Mouse (Mus musculus) heart, embryonic 13.5 days (tissue): ENCODE results near the gene Rsrc2. TPM values are rescaled to one million over a fixed set of nuclear protein-coding genes. Genes with fewer than 3 reads are reported as not detected.
"Not testable (repeated sequence)": the region's sequence is repeated elsewhere in the genome, so short reads cannot be mapped to it uniquely, and the experiment has no call there.

Experiments used
- ATAC-seq: fragments of 200-750 bp; cut with Nextera tagmentation; 2 replicates; pipeline ENCODE4 v1.8.0; 2017; ENCODE audit warnings: moderate TSS enrichment; ENCODE audit not compliant: insufficient number of reproducible peaks, low FRiP score, low TSS enrichment; ENCODE audit errors: extremely low read depth
- H3K27ac ChIP-seq: fragments of 300-500 bp; sonication (generic); replicated peaks from 2 replicates; pipeline ENCODE4 v1.5.1; 2015; ENCODE audit warnings: moderate library complexity, mild to moderate bottlenecking, inconsistent platforms
- H3K27me3 ChIP-seq: fragments of 300-500 bp; sonication (generic); replicated peaks from 2 replicates; pipeline ENCODE4 v1.6.1; 2015; ENCODE audit warnings: mild to moderate bottlenecking, inconsistent platforms
- H3K36me3 ChIP-seq: fragments of 300-500 bp; sonication (generic); 2 replicates; pipeline ENCODE4 v1.6.1; 2015; ENCODE audit warnings: mild to moderate bottlenecking, inconsistent platforms
- H3K4me1 ChIP-seq: fragments of 300-500 bp; sonication (generic); 2 replicates; pipeline ENCODE4 v1.6.1; 2015; ENCODE audit warnings: inconsistent platforms
- H3K4me2 ChIP-seq: fragments of 300-500 bp; sonication (generic); 2 replicates; pipeline ENCODE4 v1.6.1; 2015; ENCODE audit warnings: inconsistent platforms, mild to moderate bottlenecking, moderate library complexity
- H3K4me3 ChIP-seq: fragments of 300-500 bp; sonication (generic); 2 replicates; pipeline ENCODE4 v1.5.1; 2015; ENCODE audit warnings: moderate library complexity, mild to moderate bottlenecking, inconsistent platforms
- H3K9ac ChIP-seq: fragments of 300-500 bp; sonication (generic); 2 replicates; pipeline ENCODE4 v1.6.1; 2015; ENCODE audit warnings: inconsistent platforms, mild to moderate bottlenecking, moderate library complexity
- H3K9me3 ChIP-seq: fragments of 300-500 bp; sonication (generic); 2 replicates; pipeline ENCODE4 v1.6.1; 2016; ENCODE audit warnings: inconsistent platforms
- WGBS: fragments of 180-500 bp; shearing (Covaris S2); methylation state at CpG from one replicate; pipeline ENCODE4 v1.1.7; 2015; ENCODE audit warnings: mixed read lengths; 5-methylcytosine and 5-hydroxymethylcytosine counted together
- polyA plus RNA-seq: library from polyadenylated mRNA; unstranded; fragments of >200 nt; fragmentation: Nextera tagmentation; extraction: Ambion mirVana; gene quantifications from 2 replicates; pipeline ENCODE4 v1.2.1, GENCODE M21; 2015

Rsrc2 gene
- polyA plus RNA-seq, result 73.5 and 76.2 TPM in 2 replicates

DNA sequence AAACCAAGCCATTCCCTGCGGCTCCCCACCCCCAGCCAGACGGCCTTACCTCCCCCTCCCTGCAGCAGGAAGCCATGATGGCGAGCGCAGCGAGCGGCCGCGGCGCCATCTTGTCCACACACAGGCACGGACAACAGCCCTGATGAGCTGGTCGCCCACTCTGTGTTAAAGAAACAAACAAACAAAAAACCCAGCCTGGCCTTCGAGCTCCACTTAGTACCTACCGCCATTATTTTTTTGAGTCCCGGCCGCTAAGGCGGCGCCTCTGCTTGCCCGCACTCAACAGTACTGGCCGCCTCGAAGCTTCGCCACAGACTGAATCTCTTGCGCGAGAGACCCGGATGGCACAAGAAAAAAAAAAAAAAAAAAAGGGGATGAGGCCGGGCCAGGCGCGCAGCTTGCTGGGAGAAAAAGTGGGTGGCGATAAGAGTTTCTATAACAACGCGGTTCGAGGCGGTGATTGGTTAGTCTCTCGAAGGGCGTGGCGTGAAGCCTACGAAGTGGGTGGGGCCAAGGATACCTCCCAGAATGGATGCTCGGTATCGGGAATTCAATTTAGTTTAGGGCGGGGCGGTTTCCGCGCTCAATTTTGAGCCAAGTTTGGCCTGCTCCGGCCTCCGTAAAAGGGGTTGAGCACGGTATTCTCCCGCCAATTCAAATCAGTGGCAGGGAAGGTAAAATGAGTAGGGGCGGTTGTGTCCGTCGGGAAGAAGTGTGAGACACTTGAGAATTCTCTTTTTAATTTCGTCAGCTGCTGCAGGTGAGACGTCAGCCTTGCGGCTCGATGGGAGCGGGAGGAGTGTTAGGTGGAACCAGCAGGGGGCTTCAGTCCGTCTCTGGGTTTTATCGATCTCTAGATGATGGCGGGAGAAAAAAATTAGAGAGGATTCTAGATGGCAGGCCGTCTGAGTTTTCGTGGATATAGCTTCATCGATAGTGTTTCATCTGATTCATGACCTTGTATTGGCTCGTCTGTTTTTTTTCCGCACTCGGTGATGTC, at the start of gene Rsrc2, which contains the start of gene Kntc1:
Gene Rsrc2, minus strand, starts transcription at position 350 of the 1,000 bp plus-strand sequence.
Gene Kntc1, plus strand, starts transcription at position 652 of the 1,000 bp plus-strand sequence.
- Histone ChIP-seq H3K27ac (peak within 1 kb of the TSS; percentile 99), H3K36me3 (peaks cover 19% of the 10 kb centered on the region), H3K4me3 (peak within 1 kb of the TSS; percentile 85), H3K4me2 (peak within 1 kb of the TSS; percentile 89), H3K27me3 (no peaks in the 10 kb centered on the region), H3K4me1 (peaks cover 43% of the 10 kb centered on the region), H3K9me3 (no peaks in the 10 kb centered on the region), H3K9ac (peak within 1 kb of the TSS; percentile 96)
- peak; percentile 97 for ATAC-seq
- under 1% methylated on average over 62 of the region's 63 CpGs for WGBS

DNA sequence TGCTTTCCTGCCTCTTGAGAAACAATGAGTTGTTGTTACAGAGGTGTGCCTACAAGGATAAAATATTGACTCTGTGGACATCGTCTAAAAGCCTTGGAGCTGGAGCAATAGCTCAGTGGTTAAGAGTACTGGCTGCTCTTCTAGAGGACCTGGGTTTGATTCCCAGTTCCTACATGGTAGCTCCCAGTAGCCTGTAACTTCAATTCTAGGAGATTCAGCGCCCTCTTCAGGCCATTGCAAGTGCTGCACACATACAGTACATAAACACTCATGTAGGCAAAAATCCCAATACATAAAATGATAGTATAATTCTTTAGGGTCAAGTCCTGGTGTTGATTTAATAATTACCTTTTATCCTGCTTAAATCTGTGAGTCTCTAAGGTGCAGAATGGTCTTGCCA, 43.9 kb upstream of the Rsrc2 start:
- H3K4me2 ChIP-seq, result no peak overlapping the region
- H3K4me3 ChIP-seq, result no peak overlapping the region
- ATAC-seq, result no peak
- no peak overlapping the region for H3K9ac ChIP-seq
- H3K9me3 ChIP-seq, result no peaks in the 10 kb centered on the region
- WGBS, result 85% methylated on average over 2 of the region's 2 CpGs
- no peaks in the 10 kb centered on the region for H3K4me1 ChIP-seq
- peaks cover 93% of the 10 kb centered on the region for H3K36me3 ChIP-seq
- H3K27me3 ChIP-seq, result no peaks in the 10 kb centered on the region
- H3K27ac ChIP-seq, result no peak overlapping the region

DNA sequence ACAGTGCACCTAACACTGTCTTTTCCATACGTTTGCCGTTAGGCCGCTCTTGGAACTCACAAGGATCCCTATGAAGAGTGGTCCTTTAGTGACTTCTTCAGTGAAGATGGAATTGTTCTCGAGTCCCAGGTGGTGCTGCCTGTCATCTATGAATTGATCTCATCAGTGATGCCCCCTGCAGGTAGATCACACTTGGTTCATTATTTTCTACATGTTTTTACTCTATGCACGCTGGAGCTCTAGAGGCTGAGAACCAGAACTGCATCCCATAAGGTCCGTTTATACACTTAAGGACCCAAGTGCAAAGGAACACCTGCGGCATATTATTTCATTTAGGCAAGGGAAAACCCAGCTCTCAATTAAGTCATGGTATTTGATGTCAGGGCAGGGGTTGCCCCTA, 39.8 kb upstream of the Rsrc2 start:
- Histone ChIP-seq H3K4me1 (no peaks in the 10 kb centered on the region), H3K9ac (no peak overlapping the region), H3K27ac (no peak overlapping the region), H3K36me3 (peaks cover 97% of the 10 kb centered on the region), H3K4me2 (no peak overlapping the region), H3K9me3 (no peaks in the 10 kb centered on the region), H3K4me3 (no peak overlapping the region), H3K27me3 (no peaks in the 10 kb centered on the region)
- WGBS, result 88% methylated on average over 7 of the region's 7 CpGs
- ATAC-seq, result no peak

- Histone ChIP-seq H3K36me3 (peaks cover 98% of the 10 kb centered on the region), H3K9ac (no peak overlapping the region; the same call in 1 of the 2 replicates), H3K27me3 (no peaks in the 10 kb centered on the region), H3K4me3 (no peak overlapping the region), H3K4me1 (no peaks in the 10 kb centered on the region), H3K9me3 (no peaks in the 10 kb centered on the region), H3K27ac (no peak overlapping the region), H3K4me2 (no peak overlapping the region)
- no peak for ATAC-seq
- WGBS, result 85% methylated on average over 4 of the region's 4 CpGs
Observed at GRCm38 (mm10) chr5:123781864-123782263, 32.6 kb upstream of the Rsrc2 start.

DNA sequence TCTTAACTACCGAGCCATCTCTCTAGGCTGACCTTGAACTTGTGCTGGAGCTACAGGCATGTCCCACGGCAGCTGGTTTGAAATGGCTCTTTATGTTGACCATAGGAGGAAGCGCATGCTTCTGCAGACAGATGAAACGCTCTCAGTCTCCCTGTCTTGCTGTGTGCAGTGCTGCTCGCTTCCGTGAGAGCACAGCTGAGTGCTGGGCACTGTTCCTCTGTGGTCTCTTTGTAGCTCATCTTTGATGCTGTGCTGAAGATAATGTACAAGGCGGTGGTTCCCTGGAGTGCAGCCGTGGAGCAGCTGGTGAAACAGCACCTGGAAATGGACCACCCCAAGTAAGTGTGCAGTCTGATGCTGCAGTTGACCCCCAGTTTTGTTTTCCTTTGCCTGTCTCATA, 31.5 kb upstream of the Rsrc2 start:
- H3K36me3 ChIP-seq, result peaks cover 98% of the 10 kb centered on the region

GRCm38 (mm10) chr5:123773441-123773840, 24.2 kb upstream of the Rsrc2 start:
- Histone ChIP-seq H3K27ac (no peak overlapping the region), H3K36me3 (peaks cover 95% of the 10 kb centered on the region)
- WGBS, result 90% methylated on average over 9 of the region's 9 CpGs

More for the DNA sequence above, 31.5 kb upstream of the Rsrc2 start:
- ATAC-seq, result no peak
- WGBS, result 89% methylated on average over 8 of the region's 8 CpGs
- Histone ChIP-seq H3K4me3 (no peak overlapping the region), H3K27ac (no peak overlapping the region), H3K9me3 (no peaks in the 10 kb centered on the region), H3K4me2 (no peak overlapping the region), H3K27me3 (no peaks in the 10 kb centered on the region), H3K4me1 (no peaks in the 10 kb centered on the region), H3K9ac (no peak overlapping the region)

DNA sequence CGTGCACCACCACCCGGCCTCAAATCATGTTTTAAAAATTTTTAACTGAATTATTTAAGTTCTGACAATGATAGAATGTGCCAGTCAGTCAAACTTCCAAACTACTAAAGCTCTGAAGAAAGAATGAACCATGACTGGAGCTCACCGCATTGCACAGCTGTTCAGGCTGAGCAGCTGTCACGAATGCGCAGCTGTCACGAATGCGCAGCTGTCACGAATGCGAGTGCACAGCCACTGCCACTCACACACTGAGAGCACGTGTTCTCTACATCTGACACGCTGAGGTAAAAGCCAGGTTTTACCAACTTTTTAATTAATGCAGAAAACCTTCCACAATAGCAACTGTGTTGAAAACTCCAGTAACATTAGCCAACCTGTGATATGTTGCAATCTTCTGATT, 17.2 kb upstream of the Rsrc2 start:
- H3K27me3 ChIP-seq, H3K4me1 ChIP-seq, H3K4me2 ChIP-seq, H3K4me3 ChIP-seq, H3K9ac ChIP-seq, H3K27ac ChIP-seq, H3K9me3 ChIP-seq, ATAC-seq: not testable (repeated sequence)
- H3K36me3 ChIP-seq, result peaks cover 86% of the 10 kb centered on the region
- 88% methylated on average over 11 of the region's 11 CpGs for WGBS

More at GRCm38 (mm10) chr5:123773441-123773840, 24.2 kb upstream of the Rsrc2 start:
- Histone ChIP-seq H3K27me3 (no peaks in the 10 kb centered on the region), H3K4me1 (no peaks in the 10 kb centered on the region), H3K9me3 (no peaks in the 10 kb centered on the region), H3K4me2 (no peak overlapping the region), H3K4me3 (no peak overlapping the region), H3K9ac (no peak overlapping the region)
- no peak for ATAC-seq

DNA sequence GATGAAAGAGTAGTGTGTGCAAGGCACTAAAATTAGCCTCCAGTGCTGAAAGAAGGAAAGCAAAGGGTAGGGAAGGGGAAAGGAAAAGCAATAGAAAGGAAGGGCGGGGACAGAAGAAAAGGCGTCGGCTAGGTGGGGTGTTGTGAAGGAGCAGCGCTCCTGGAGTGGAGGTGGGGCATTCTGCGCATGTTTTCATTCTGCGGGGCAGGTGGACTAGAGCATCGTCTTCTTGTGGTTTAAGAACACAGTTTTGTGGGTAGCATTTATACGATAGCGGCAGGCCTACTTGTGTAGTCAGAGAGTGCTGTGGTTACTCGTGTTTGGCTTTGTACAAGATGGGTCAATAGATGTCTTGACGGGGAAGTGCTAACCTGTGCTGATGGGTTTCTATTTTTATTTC, 16.3 kb upstream of the Rsrc2 start:
- no peaks in the 10 kb centered on the region for H3K27me3 ChIP-seq
- no peak overlapping the region for H3K27ac ChIP-seq
- H3K9me3 ChIP-seq, result no peaks in the 10 kb centered on the region
- H3K4me1 ChIP-seq, result no peaks in the 10 kb centered on the region
- peaks cover 84% of the 10 kb centered on the region for H3K36me3 ChIP-seq
- no peak overlapping the region for H3K4me2 ChIP-seq
- no peak overlapping the region for H3K9ac ChIP-seq
- ATAC-seq, result no peak
- WGBS, result 91% methylated on average over 11 of the region's 11 CpGs
- H3K4me3 ChIP-seq, result no peak overlapping the region

DNA sequence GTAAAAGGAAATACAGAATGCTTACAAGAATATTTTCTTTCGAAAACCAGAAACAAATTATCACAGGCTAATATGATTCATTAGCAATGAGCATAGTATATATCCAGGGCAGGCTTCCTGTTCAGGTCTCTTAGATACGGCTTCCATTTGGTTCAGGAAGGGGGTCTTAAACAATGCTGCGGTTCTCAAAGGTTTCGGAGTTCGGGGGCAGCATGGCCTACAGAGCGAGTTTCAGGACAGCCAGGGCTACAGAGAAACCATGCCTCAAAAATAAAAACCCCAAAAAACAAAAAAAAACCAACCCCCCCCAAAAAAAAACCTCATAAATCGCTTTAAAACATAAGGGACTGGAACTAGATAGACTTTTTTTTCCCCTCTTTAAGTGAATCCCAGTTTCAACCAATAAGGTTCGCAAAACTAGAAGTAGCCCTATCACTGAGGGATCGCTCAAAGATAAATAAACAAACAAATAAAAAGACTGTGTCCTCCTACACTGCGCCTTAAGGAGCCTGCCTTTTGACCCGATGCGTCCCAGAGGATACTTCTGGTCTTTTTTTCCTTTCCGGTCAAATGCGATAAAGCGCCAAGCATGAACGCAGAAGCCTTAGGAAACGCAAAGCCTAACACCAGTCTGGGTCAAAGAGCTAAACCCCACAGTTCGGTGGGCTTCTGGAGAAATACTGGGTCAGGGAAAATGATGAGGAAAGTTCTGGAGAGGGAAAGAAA, 712 bp downstream of the Rsrc2 start:
- Histone ChIP-seq H3K9ac (peak overlapping the region; percentile 96), H3K4me1 (peaks cover 43% of the 10 kb centered on the region), H3K27ac (peak overlapping the region; percentile 99), H3K4me2 (peak overlapping the region; percentile 89), H3K4me3 (peak overlapping the region; percentile 85), H3K27me3 (no peaks in the 10 kb centered on the region), H3K36me3 (peaks cover 22% of the 10 kb centered on the region), H3K9me3 (no peaks in the 10 kb centered on the region)
- ATAC-seq, result no peak
- WGBS, result 1% methylated on average over 18 of the region's 18 CpGs

- no peak overlapping the region for H3K27ac ChIP-seq
Observed at GRCm38 (mm10) chr5:123747604-123748003, 1.6 kb downstream of the Rsrc2 start.

DNA sequence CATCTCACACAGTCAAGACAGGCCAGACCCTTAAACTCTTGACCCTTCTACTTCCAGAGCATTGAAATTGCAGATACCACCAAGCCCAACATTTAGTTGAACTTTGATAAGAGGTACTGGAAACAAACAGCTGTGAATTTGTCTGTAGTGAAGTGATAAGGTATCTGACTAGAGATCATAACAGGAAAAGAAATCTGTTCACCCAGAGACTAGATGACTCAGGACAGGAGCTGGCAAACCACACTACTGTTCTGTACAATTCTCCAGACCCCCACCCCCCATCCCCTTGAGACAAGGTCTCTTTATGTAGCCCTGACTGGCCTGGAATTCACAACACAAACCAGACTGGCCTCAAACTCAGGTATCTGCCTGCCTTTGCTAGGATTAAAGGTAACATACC, 3.0 kb downstream of the Rsrc2 start:
- H3K4me1 ChIP-seq, result peaks cover 43% of the 10 kb centered on the region
- peaks cover 40% of the 10 kb centered on the region for H3K36me3 ChIP-seq
- H3K9me3 ChIP-seq, result no peaks in the 10 kb centered on the region
- peak overlapping the region; percentile 33; the same call in 1 of the 2 replicates for H3K27ac ChIP-seq
- peak overlapping the region; percentile 89 for H3K4me2 ChIP-seq
- peak overlapping the region; percentile 96 for H3K9ac ChIP-seq
- ATAC-seq, result no peak
- peak overlapping the region; percentile 85 for H3K4me3 ChIP-seq
- H3K27me3 ChIP-seq, result no peaks in the 10 kb centered on the region

More at GRCm38 (mm10) chr5:123747604-123748003, 1.6 kb downstream of the Rsrc2 start:
- Histone ChIP-seq H3K4me3 (peak overlapping the region; percentile 85), H3K9me3 (no peaks in the 10 kb centered on the region), H3K36me3 (peaks cover 28% of the 10 kb centered on the region), H3K4me2 (peak overlapping the region; percentile 89), H3K9ac (peak overlapping the region; percentile 96), H3K4me1 (peaks cover 43% of the 10 kb centered on the region), H3K27me3 (no peaks in the 10 kb centered on the region)
- ATAC-seq, result no peak
- WGBS, result 23% methylated on average over 7 of the region's 7 CpGs
